Mouse (Mus musculus) kidney, adult 2 months (tissue): ENCODE data around the gene H2-M10.2.

ENCODE experiments used
- CTCF ChIP-seq: fragments of 200-500 bp; conservative IDR thresholded peaks from 2 replicates; pipeline ENCODE4 v1.5.1; 2011; ENCODE audit warnings: low read depth, mild to moderate bottlenecking, control low read depth, low read length, moderate library complexity, mixed read lengths; ENCODE audit not compliant: insufficient read depth, insufficient read length
- POLR2A ChIP-seq: fragments of 200-500 bp; IDR thresholded peaks from one replicate; pipeline ENCODE4 v1.6.1; 2011; ENCODE audit warnings: low read depth, low read length, control low read depth

GRCm38 (mm10) chr17:36253087-36253600, 33.1 kb downstream of the H2-M10.2 start:
- TF ChIP-seq POLR2A = no peak
- no peak for TF ChIP-seq CTCF
